Mouse (Mus musculus) granulocyte monocyte progenitor cell, adult 5-6 weeks (primary cell): ENCODE results near the gene Zfp850. TPM values are rescaled to one million over a fixed set of nuclear protein-coding genes. Genes with fewer than 3 reads are reported as not detected.
"Not testable (repeated sequence)": the region's sequence is repeated elsewhere in the genome, so short reads cannot be mapped to it uniquely, and the experiment has no call there.

Experiments
- ATAC-seq: replicated peaks from 2 replicates; pipeline ENCODE4 v1.8.0; 2016; ENCODE audit warnings: mild to moderate bottlenecking, moderate TSS enrichment, inconsistent platforms; ENCODE audit not compliant: poor library complexity, severe bottlenecking
- total RNA-seq, 2 experiments: library from RNA; stranded (forward) in 1 of 2; stranded (reverse) in 1 of 2; fragments of 200-712, 200-1000 nt in 1 of 2; fragments of >200 nt in 1 of 2; fragmentation: Nextera tagmentation in 1 of 2; gene quantifications; 2 replicates each; pipeline ENCODE4 v1.2.3; 2014 to 2017

Zfp850 gene
- 3.1 and 4.8 TPM in 2 replicates for total RNA-seq (2014; fragmentation: Nextera tagmentation)
- 11.9 and 12.2 TPM in 2 replicates for total RNA-seq (2017)

GRCm38 (mm10) chr7:28013549-28014444 lies at the start of gene Zfp850:
Gene Zfp850, minus strand, starts transcription at chr7:28014115.
- ATAC-seq = peak; percentile 90

DNA sequence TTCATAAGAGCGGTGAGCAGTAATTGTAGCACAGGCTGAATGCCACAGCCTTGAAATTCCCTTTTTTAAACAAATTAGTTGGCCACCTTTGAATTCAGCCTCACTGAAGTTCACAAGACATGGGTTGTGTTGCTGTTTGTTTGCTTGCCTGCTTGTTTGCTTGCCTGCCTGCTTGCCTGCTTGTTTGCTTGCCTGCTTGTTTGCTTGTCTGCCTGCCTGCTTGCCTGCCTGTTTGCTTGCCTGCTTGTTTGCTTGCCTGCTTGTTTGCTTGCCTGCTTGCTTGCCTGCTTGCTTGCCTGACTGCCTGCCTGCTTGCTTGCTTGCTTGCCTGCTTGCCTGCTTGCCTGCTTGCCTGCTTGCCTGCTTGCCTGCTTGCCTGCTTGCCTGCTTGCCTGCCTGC lies 46.1 kb upstream of the Zfp850 start:
- no peak for ATAC-seq

DNA sequence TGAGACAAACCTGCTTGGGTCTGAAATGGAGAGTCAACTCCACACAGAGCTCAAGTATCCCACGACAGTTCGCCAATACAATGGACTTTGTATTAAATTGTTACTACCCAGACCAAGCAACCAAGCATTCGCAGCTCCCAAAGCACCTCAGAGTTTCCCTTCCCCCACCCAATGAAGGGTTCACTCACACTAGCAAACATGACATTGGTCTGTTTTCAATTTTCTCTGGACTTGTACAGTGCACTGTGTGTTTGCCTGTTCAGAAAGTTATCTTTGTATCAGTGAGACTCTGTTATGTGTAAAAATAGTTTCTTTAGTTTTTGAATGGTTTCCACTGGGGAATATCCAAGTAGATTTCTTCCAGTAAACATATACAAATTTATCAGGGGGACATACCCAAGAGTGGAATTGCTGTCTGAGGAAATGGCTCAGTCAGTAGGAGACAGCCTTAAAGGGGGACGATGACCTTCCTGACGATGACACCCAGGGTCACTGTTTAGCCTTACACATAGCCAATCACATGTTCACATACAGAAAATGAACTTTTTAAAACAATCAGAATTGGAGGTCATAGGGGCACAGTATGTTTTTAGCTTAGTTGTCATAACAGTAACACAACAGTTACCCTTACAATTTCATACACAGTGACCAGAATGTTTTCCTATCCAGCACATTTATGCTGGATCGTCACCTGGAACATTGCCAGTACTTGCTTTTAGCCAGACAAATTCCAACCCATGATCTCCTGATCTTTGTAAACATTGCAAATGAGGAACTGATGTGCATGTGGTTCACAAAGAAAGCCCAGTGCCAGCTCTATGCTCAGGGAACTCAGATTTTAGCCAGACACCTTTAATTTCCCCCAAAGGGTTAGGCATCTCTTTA lies 39.4 kb upstream of the Zfp850 start:
- no peak for ATAC-seq

DNA sequence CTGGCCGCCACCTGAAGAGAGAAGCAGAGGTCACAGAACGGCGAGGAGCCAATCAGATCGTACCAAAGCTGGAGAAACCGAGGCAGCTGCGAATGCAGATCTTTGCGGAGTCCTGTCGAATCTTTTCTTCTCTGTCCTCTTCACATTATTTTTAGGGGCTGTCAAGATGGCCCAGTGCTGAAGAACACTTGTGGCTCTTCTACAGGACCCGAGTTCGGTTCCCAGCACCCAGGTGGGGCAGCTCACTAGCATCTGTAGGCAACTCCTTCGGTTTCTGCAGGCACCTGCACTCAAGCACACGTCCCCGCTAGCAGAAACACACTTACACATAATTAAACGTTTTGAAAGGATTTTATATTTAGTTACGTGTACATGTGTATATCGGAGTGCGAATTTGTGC lies 36.7 kb upstream of the Zfp850 start:
- ATAC-seq = no peak

- peak; percentile 98 for ATAC-seq
These were observed 35.8 kb upstream of the Zfp850 start, which contains the start of gene Psmc4 for GRCm38 (mm10) chr7:28049476-28050409. Gene Psmc4, minus strand, starts transcription at chr7:28050101.

- ATAC-seq = no peak
These were observed 30.6 kb upstream of the Zfp850 start for GRCm38 (mm10) chr7:28044524-28044923.

GRCm38 (mm10) chr7:28014445-28014810 lies 513 bp upstream of the Zfp850 start:
- ATAC-seq = no peak

DNA sequence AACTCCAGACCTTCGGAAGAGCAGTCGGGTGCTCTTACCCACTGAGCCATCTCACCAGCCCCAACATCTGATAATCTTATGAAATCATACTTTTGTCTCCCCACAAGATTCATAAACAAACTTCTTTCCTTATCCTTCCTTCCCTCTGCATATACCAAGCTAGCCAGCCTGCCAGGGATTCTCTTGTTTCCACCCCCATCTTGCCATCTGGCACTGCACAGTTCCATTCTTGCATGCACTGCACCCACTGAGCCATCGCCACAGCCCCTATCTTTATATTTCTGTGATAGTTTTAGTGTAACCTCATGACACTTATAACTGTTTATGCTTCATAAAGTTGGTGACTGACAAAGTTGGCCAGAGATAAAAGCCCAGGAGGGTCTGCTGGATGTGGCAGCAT lies 3.6 kb downstream of the Zfp850 start:
- ATAC-seq = no peak

- ATAC-seq = no peak
These were observed 31.7 kb downstream of the Zfp850 start for GRCm38 (mm10) chr7:27982197-27982596.

DNA sequence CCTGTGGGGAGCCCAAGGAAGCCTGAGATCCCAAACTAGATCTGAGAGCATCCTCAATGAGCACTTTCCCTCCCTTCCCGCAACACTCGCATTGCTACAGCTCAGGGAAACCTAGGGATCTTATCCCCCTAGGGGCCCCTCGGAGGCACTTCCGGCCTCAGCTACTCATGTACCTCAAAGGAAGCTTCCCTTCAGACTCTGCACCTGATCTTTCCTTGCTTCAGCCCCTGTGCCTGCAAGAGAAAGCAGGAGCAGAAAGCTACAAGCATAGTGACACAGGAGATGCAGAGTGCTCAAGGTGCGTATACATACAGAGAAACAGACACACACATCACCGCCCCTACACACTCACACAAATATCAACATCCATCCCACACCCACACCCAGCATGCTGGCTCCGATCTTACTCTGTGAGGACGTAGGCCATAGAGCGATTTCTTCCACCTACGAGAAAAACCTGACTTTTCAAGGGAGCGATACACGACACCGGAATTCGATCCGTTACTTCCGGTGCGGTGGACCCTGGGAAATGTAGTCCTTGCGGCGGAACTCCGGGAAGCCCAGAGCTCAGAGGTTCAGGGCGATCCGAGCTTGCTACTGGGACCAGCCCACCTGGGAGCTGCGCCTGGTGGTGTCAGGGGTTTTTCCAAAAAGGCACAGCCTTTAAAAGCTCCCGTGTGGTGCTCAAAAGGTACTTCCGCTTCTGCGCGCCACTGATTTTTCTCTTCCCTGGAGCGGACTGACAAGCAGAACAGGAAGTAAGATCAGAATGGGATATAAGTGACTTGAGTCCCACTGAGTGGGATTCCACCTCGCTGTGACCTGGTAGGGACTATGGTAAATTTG lies 35.0 kb downstream of the Zfp850 start, which contains the start of gene Zfp780b:
TSS of gene Zfp780b (minus strand) at position 489 of the 846 bp plus-strand sequence.
- ATAC-seq = peak; percentile 88

DNA sequence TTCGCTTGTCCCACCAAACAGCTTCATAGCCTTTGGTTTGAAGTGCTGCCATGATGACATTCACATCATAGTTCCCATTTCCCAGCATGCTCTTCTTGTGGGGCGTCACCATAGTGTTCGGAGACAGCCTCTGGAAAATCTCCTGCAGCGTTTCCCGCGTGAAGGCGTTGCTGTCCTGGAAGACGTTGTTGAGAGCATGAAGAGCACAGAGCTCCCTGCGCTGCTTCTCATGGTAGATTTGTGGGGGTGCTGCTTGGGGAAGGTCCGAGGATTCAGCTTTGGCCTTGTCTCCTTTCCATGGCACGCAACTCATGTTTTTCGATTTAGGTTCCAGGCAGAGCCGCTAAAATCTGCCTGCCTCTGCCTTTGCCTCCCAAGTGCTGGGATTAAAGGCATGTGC lies 64.5 kb downstream of the Zfp850 start:
- ATAC-seq = not testable (repeated sequence)

GRCm38 (mm10) chr7:27941869-27942268 lies 72.0 kb downstream of the Zfp850 start:
- not testable (repeated sequence) for ATAC-seq

Other genes starting within 250 kb of the Zfp850 start
- gene Zfp626, start 206.9 kb downstream of the Zfp850 start, total RNA-seq (2014; fragmentation: Nextera tagmentation) = 9.5 and 10.6 TPM in 2 replicates
- gene Zfp626, start 206.9 kb downstream of the Zfp850 start, total RNA-seq (2017) = 4.1 and 7.3 TPM in 2 replicates
- gene Zfp59, start 175.5 kb downstream of the Zfp850 start, total RNA-seq (2014; fragmentation: Nextera tagmentation) = 0.88 and 3.9 TPM in 2 replicates
- 7.4 and 8.9 TPM in 2 replicates for gene Zfp59, start 175.5 kb downstream of the Zfp850 start, total RNA-seq (2017)
- 4.7 and 9.4 TPM in 2 replicates for gene Zfp607a, start 156.6 kb downstream of the Zfp850 start, total RNA-seq (2014; fragmentation: Nextera tagmentation)
- gene Zfp607a, start 156.6 kb downstream of the Zfp850 start, total RNA-seq (2017) = 6.1 and 13.1 TPM in 2 replicates
- 2.0 and 5.7 TPM in 2 replicates for gene Zfp974, start 84.7 kb downstream of the Zfp850 start, total RNA-seq (2014; fragmentation: Nextera tagmentation)
- gene Zfp974, start 84.7 kb downstream of the Zfp850 start, total RNA-seq (2017) = 0.36 and 5.4 TPM in 2 replicates
- gene Zfp780b, start 34.9 kb downstream of the Zfp850 start, total RNA-seq (2014; fragmentation: Nextera tagmentation) = 17.2 and 18.2 TPM in 2 replicates
- gene Zfp780b, start 34.9 kb downstream of the Zfp850 start, total RNA-seq (2017) = 7.8 and 12.0 TPM in 2 replicates
- gene Psmc4, start 36.0 kb upstream of the Zfp850 start, total RNA-seq (2014; fragmentation: Nextera tagmentation) = 151 and 161 TPM in 2 replicates
- gene Psmc4, start 36.0 kb upstream of the Zfp850 start, total RNA-seq (2017) = 165 and 198 TPM in 2 replicates
- gene Fcgbp, start 57.1 kb upstream of the Zfp850 start, total RNA-seq (2014; fragmentation: Nextera tagmentation) = not detected in 2 replicates
- not detected in 2 replicates for gene Fcgbp, start 57.1 kb upstream of the Zfp850 start, total RNA-seq (2017)
- not detected in 2 replicates for gene 9530053A07Rik, start 115.4 kb upstream of the Zfp850 start, total RNA-seq (2014; fragmentation: Nextera tagmentation)
- not detected in 2 replicates for gene 9530053A07Rik, start 115.4 kb upstream of the Zfp850 start, total RNA-seq (2017)
- gene Fbl, start 155.6 kb upstream of the Zfp850 start, total RNA-seq (2014; fragmentation: Nextera tagmentation) = 226 and 268 TPM in 2 replicates
- 234 and 267 TPM in 2 replicates for gene Fbl, start 155.6 kb upstream of the Zfp850 start, total RNA-seq (2017)
- 1.2 and 4.1 TPM in 2 replicates for gene Dyrk1b, start 165.4 kb upstream of the Zfp850 start, total RNA-seq (2014; fragmentation: Nextera tagmentation)
- gene Dyrk1b, start 165.4 kb upstream of the Zfp850 start, total RNA-seq (2017) = 2.3 and 3.2 TPM in 2 replicates